8 mouse cellular contexts compared by ENCODE assay signal in genomic region chrX:151802956-151803776, GRCm38 (mm10). TPM values are rescaled to one million over a fixed set of nuclear protein-coding genes. Genes with fewer than 3 reads are reported as not detected.
DNase-seq lines count a peak whose midpoint lies in the region; ATAC-seq lines count a peak whose summit lies in the region.

No protein-coding gene starts in this region.

- peak overlapping the region; percentile 86 for H3K27ac ChIP-seq in hindbrain, embryonic 16.5 days (ENCODE audit: low read depth, low read length)
- H3K27ac ChIP-seq in macrophage, result peak overlapping the region; percentile 70

- H3K36me3 ChIP-seq in hindbrain, embryonic 16.5 days (ENCODE audit: control insufficient read depth, insufficient read depth, low read length), result no peaks in the 10 kb centered on the region
- no peaks in the 10 kb centered on the region for H3K36me3 ChIP-seq in macrophage (ENCODE audit: inconsistent target)

- peak overlapping the region; percentile 57 for H3K4me2 ChIP-seq in hindbrain, embryonic 16.5 days (ENCODE audit: low read length)

- no peaks in the 10 kb centered on the region for H3K9me3 ChIP-seq in hindbrain, embryonic 16.5 days (ENCODE audit: control insufficient read depth, low read length)

- H3K4me1 ChIP-seq in hindbrain, embryonic 16.5 days (ENCODE audit: control insufficient read depth, insufficient read depth, low read depth, low read length), result peaks cover 7% of the 10 kb centered on the region

- 24% methylated on average over 61 of the region's 77 CpGs for whole genome bisulfite sequencing in hindbrain, embryonic 16.5 days
- 19% methylated on average over 52 of the region's 77 CpGs for WGBS in macrophage (ENCODE audit: missing documents)

- peaks cover 46% of the 10 kb centered on the region for H3K79me2 ChIP-seq in macrophage (ENCODE audit: inconsistent target)

- peak; percentile 92 for ATAC-seq in hindbrain, embryonic 16.5 days

- peak overlapping the region; percentile 60 for H3K4me3 ChIP-seq in hindbrain, embryonic 16.5 days (ENCODE audit: low read length)
- H3K4me3 ChIP-seq in macrophage (ENCODE audit: inconsistent target), result peak overlapping the region; percentile 69

- peak overlapping the region; percentile 75 for H3K9ac ChIP-seq in hindbrain, embryonic 16.5 days (ENCODE audit: low read depth, low read length)

- peak; percentile 85 for DNase-seq in WW6 (ENCODE audit: low read depth, low spot score)
- DNase-seq in cerebellum, postnatal 4 days (ENCODE audit: low spot score in 2 of 2), result peak; percentile 69 to 89
- DNase-seq in gastrocnemius, adult 18-20 months (ENCODE audit: low spot score), result peak; percentile 94
- DNase-seq in left cerebral cortex, adult 18-20 months (ENCODE audit: low spot score in 2 of 2), result peak; percentile 89 to 92
- peak; percentile 96 for DNase-seq in right cerebral cortex, adult 18-20 months
- peak; percentile 66 for DNase-seq in urinary bladder, postnatal 10 days (ENCODE audit: low spot score)

- no peaks in the 10 kb centered on the region; the same call in 1 of the 2 replicates for H3K27me3 ChIP-seq in hindbrain, embryonic 16.5 days (replicated peaks; ENCODE audit: control insufficient read depth, insufficient read depth, low read length)

RNA-seq across cellular contexts. Expression of gene Huwe1, which starts 2.6 kb away (rescaled TPM):
- 100 to 1,000 TPM in 1 of 2 experiments, 10 to 100 TPM in 1; 99.1 to 112 TPM for total RNA-seq in gastrocnemius, adult 18-20 months (2021)
- 38.1 and 47.6 TPM in 2 replicates for polyA plus RNA-seq in hindbrain, embryonic 16.5 days (2015; fragmentation: Nextera tagmentation; extraction: Ambion mirVana)
- 100 to 1,000 TPM; 255 to 264 TPM for total RNA-seq in left cerebral cortex, adult 18-20 months (2021)
- total RNA-seq in macrophage (2018; cell fraction: chromatin; rRNA removed), result 1,000 to 10,000 TPM in 1 of 26 experiments, 100 to 1,000 TPM in 25; 487 to 1,005 (median 679) TPM
- 100 to 1,000 TPM in 3 of 26 experiments, 10 to 100 TPM in 23; 41.5 to 120 (median 78.3) TPM for total RNA-seq in macrophage (2018; cell fraction: cytosol; rRNA removed)
- 100 to 1,000 TPM; 199 to 420 (median 324) TPM for total RNA-seq in macrophage (2018; cell fraction: nucleus; rRNA removed)
- polyA plus RNA-seq in macrophage (2018), result 38.2 to 49.8 TPM (median 41.1 TPM) in 3 replicates

Comparison
In these comparisons a context has a peak if more than half of its experiments do, and no peak if none do; other contexts are left out.
1. Peak in every context shown above with its lines: DNase-seq, ATAC-seq, H3K4me3 ChIP-seq and H3K27ac ChIP-seq.